In genomic region chr2:173256552-173256949, GRCm38 (mm10) we compare ENCODE assay signal across 16 mouse cellular contexts. TPM values are rescaled to one million over a fixed set of nuclear protein-coding genes. Genes with fewer than 3 reads are reported as not detected.
DNase-seq lines count a peak whose midpoint lies in the region; ATAC-seq lines count a peak whose summit lies in the region.
"Had no signal": no experiment of that assay in that cellular context is flagged by ENCODE, and none has a peak within 500 bp of the region (broad histone marks: within the 10 kb centered on the region; RNA-seq: fewer than 3 reads in every experiment).

No protein-coding gene starts in this region.

- H3K9ac ChIP-seq in heart, embryonic 16.5 days (ENCODE audit: low read length): no peak overlapping the region
- no peak overlapping the region for H3K9ac ChIP-seq in midbrain, embryonic 12.5 days (replicated peaks)
- no peak overlapping the region for H3K9ac ChIP-seq in midbrain, embryonic 16.5 days (ENCODE audit: low read depth, low read length)
- H3K9ac ChIP-seq in intestine, embryonic 14.5 days (ENCODE audit: low read length): no peak overlapping the region
- H3K9ac ChIP-seq in stomach, embryonic 16.5 days (ENCODE audit: low read length): 0 out of 2 replicates have a peak overlapping the region, but pooled peaks have one; percentile 33
- H3K9ac ChIP-seq: limb, embryonic 12.5 days; liver, embryonic 15.5 days had no signal

- no peaks in the 10 kb centered on the region for H3K27me3 ChIP-seq in heart, embryonic 16.5 days (ENCODE audit: control insufficient read depth, insufficient read depth, low read length)
- 0 out of 2 replicates have a peak, but pooled peaks cover 3% of the 10 kb centered on the region for H3K27me3 ChIP-seq in midbrain, embryonic 12.5 days
- H3K27me3 ChIP-seq in midbrain, embryonic 16.5 days (ENCODE audit: control insufficient read depth, insufficient read depth, low read depth, low read length): no peaks in the 10 kb centered on the region
- H3K27me3 ChIP-seq in intestine, embryonic 14.5 days (replicated peaks; ENCODE audit: control insufficient read depth, insufficient read depth, low read length): no peaks in the 10 kb centered on the region
- H3K27me3 ChIP-seq in stomach, embryonic 16.5 days (ENCODE audit: control insufficient read depth, insufficient read depth, low read length): no peaks in the 10 kb centered on the region
- H3K27me3 ChIP-seq: liver, embryonic 15.5 days had no signal

- H3K4me1 ChIP-seq in heart, embryonic 16.5 days (ENCODE audit: control insufficient read depth, insufficient read depth, low read length): peaks cover 97% of the 10 kb centered on the region
- H3K4me1 ChIP-seq in midbrain, embryonic 12.5 days: peaks cover 98% of the 10 kb centered on the region
- peaks cover 52% of the 10 kb centered on the region for H3K4me1 ChIP-seq in midbrain, embryonic 16.5 days (ENCODE audit: control insufficient read depth, insufficient read depth, low read length)
- H3K4me1 ChIP-seq in intestine, embryonic 14.5 days (replicated peaks; ENCODE audit: control insufficient read depth, insufficient read depth, low read length): peaks cover 89% of the 10 kb centered on the region
- peaks cover 95% of the 10 kb centered on the region for H3K4me1 ChIP-seq in stomach, embryonic 16.5 days (ENCODE audit: control insufficient read depth, insufficient read depth, low read length)
- H3K4me1 ChIP-seq: liver, embryonic 15.5 days had no signal

- H3K27ac ChIP-seq in heart, embryonic 16.5 days (ENCODE audit: low read length): 0 out of 2 replicates have a peak overlapping the region, but pooled peaks have one; percentile 80
- H3K27ac ChIP-seq in midbrain, embryonic 12.5 days (replicated peaks): 0 out of 2 replicates have a peak overlapping the region, but pooled peaks have one; percentile 15
- no peak overlapping the region for H3K27ac ChIP-seq in midbrain, embryonic 16.5 days (ENCODE audit: low read length)
- H3K27ac ChIP-seq in intestine, embryonic 14.5 days (ENCODE audit: low read depth): peak overlapping the region; percentile 73
- peak overlapping the region; percentile 90 for H3K27ac ChIP-seq in stomach, embryonic 16.5 days (ENCODE audit: low read length)
- H3K27ac ChIP-seq: liver, embryonic 15.5 days had no signal

- no peak overlapping the region for H3K4me2 ChIP-seq in heart, embryonic 16.5 days (ENCODE audit: low read depth, low read length)
- H3K4me2 ChIP-seq in midbrain, embryonic 12.5 days (replicated peaks): no peak overlapping the region
- H3K4me2 ChIP-seq in midbrain, embryonic 16.5 days (ENCODE audit: low read length): no peak overlapping the region
- no peak overlapping the region for H3K4me2 ChIP-seq in intestine, embryonic 14.5 days (ENCODE audit: low read length)
- H3K4me2 ChIP-seq in stomach, embryonic 16.5 days (ENCODE audit: low read depth, low read length): no peak overlapping the region
- H3K4me2 ChIP-seq: limb, embryonic 12.5 days; liver, embryonic 15.5 days had no signal

- no peaks in the 10 kb centered on the region for H3K9me3 ChIP-seq in heart, embryonic 16.5 days (replicated peaks; ENCODE audit: control insufficient read depth, low read length)
- H3K9me3 ChIP-seq in midbrain, embryonic 12.5 days: no peaks in the 10 kb centered on the region
- no peaks in the 10 kb centered on the region for H3K9me3 ChIP-seq in midbrain, embryonic 16.5 days (replicated peaks; ENCODE audit: control insufficient read depth, low read length, poor library complexity, severe bottlenecking)
- H3K9me3 ChIP-seq in intestine, embryonic 14.5 days (ENCODE audit: control insufficient read depth, low read length): no peaks in the 10 kb centered on the region
- no peaks in the 10 kb centered on the region for H3K9me3 ChIP-seq in stomach, embryonic 16.5 days (replicated peaks; ENCODE audit: control insufficient read depth, low read length)
- H3K9me3 ChIP-seq: limb, embryonic 12.5 days; liver, embryonic 15.5 days had no signal

- no peak for DNase-seq in heart, postnatal 14 days
- no peak for DNase-seq in intestine, embryonic 14.5 days (ENCODE audit: low spot score)
- DNase-seq: adrenal gland, postnatal 25 days; cerebellum, postnatal 14 days; kidney, adult 2 months; retina, postnatal 1 day had no signal

- H3K4me3 ChIP-seq in heart, embryonic 16.5 days (ENCODE audit: low read length): no peak overlapping the region
- H3K4me3 ChIP-seq in midbrain, embryonic 12.5 days: no peak overlapping the region
- H3K4me3 ChIP-seq in midbrain, embryonic 16.5 days (ENCODE audit: low read depth, low read length): no peak overlapping the region
- H3K4me3 ChIP-seq in intestine, embryonic 14.5 days (ENCODE audit: low read depth, low read length): no peak overlapping the region
- H3K4me3 ChIP-seq in stomach, embryonic 16.5 days (replicated peaks; ENCODE audit: low read length): no peak overlapping the region
- H3K4me3 ChIP-seq: limb, embryonic 12.5 days; liver, embryonic 15.5 days had no signal

- intact Hi-C loops in heart, postnatal 14 days (cut with DNase I): no loop called here

- no peaks in the 10 kb centered on the region for H3K36me3 ChIP-seq in heart, embryonic 16.5 days (ENCODE audit: control insufficient read depth, insufficient read depth)
- H3K36me3 ChIP-seq in midbrain, embryonic 12.5 days: no peaks in the 10 kb centered on the region
- H3K36me3 ChIP-seq in midbrain, embryonic 16.5 days (ENCODE audit: control insufficient read depth, insufficient read depth, low read length): no peaks in the 10 kb centered on the region
- H3K36me3 ChIP-seq in intestine, embryonic 14.5 days (ENCODE audit: control insufficient read depth, insufficient read depth, low read length): no peaks in the 10 kb centered on the region
- no peaks in the 10 kb centered on the region for H3K36me3 ChIP-seq in stomach, embryonic 16.5 days (ENCODE audit: control insufficient read depth, insufficient read depth, low read length)
- H3K36me3 ChIP-seq: limb, embryonic 12.5 days; liver, embryonic 15.5 days had no signal

- ATAC-seq in heart, embryonic 16.5 days (replicated peaks; ENCODE audit: extremely low read depth, insufficient read depth, low FRiP score): no peak
- no peak for ATAC-seq in midbrain, embryonic 12.5 days (ENCODE audit: low FRiP score, low read depth)
- ATAC-seq in midbrain, embryonic 16.5 days: no peak
- ATAC-seq in intestine, embryonic 14.5 days (replicated peaks; ENCODE audit: low FRiP score, low TSS enrichment, low read depth): peak; percentile 13; the same call in 1 of the 2 replicates
- ATAC-seq in stomach, embryonic 16.5 days (ENCODE audit: insufficient read depth, low FRiP score): no peak
- no peak for ATAC-seq in granulocyte monocyte progenitor cell, adult 5-6 weeks (replicated peaks; ENCODE audit: poor library complexity, severe bottlenecking)

- 57% methylated on average over 4 of the region's 4 CpGs for WGBS in heart, embryonic 16.5 days
- 83% methylated on average over 4 of the region's 4 CpGs for WGBS in midbrain, embryonic 12.5 days
- WGBS in midbrain, embryonic 16.5 days: 80% methylated on average over 4 of the region's 4 CpGs
- 60% methylated on average over 4 of the region's 4 CpGs for WGBS in intestine, embryonic 14.5 days
- WGBS in stomach, embryonic 16.5 days: 48% methylated on average over 4 of the region's 4 CpGs

RNA-seq across cellular contexts. Expression of gene Pmepa1, which starts 19.8 kb away (rescaled TPM):
- polyA plus RNA-seq in heart, embryonic 16.5 days (2015; fragmentation: Nextera tagmentation; extraction: Ambion mirVana): 4.1 and 4.3 TPM in 2 replicates
- 10 to 100 TPM; 32.4 to 32.5 TPM for total RNA-seq in heart, postnatal 14 days (2021)
- 4.6 and 4.8 TPM in 2 replicates for polyA plus RNA-seq in midbrain, embryonic 12.5 days (2016; fragmentation: Nextera tagmentation; extraction: Ambion mirVana)
- polyA plus RNA-seq in midbrain, embryonic 16.5 days (2015; fragmentation: Nextera tagmentation; extraction: Ambion mirVana): 3.4 and 4.5 TPM in 2 replicates
- polyA plus RNA-seq in intestine, embryonic 14.5 days (2014; fragmentation: Nextera tagmentation; extraction: Ambion mirVana): 10.4 and 12.0 TPM in 2 replicates
- polyA plus RNA-seq in stomach, embryonic 16.5 days (2015; fragmentation: Nextera tagmentation; extraction: Ambion mirVana): 7.2 and 7.4 TPM in 2 replicates
- 0.45 TPM in 1 of 2 replicates, not detected in the other for total RNA-seq in granulocyte monocyte progenitor cell, adult 5-6 weeks (2014; fragmentation: Nextera tagmentation)
- not detected in 2 replicates for total RNA-seq in granulocyte monocyte progenitor cell, adult 5-6 weeks (2017)
- total RNA-seq: MEL had no signal

RNA-seq across cellular contexts. Expression of gene Zbp1, which starts 37.8 kb away (rescaled TPM):
- polyA plus RNA-seq in heart, embryonic 16.5 days (2015; fragmentation: Nextera tagmentation; extraction: Ambion mirVana): 1.7 and 3.1 TPM in 2 replicates
- total RNA-seq in heart, postnatal 14 days (2021): under 1 TPM; 0.31 to 0.44 TPM
- 0.63 and 0.80 TPM in 2 replicates for polyA plus RNA-seq in midbrain, embryonic 12.5 days (2016; fragmentation: Nextera tagmentation; extraction: Ambion mirVana)
- polyA plus RNA-seq in midbrain, embryonic 16.5 days (2015; fragmentation: Nextera tagmentation; extraction: Ambion mirVana): 0.30 TPM in 1 of 2 replicates, not detected in the other
- 0.65 and 0.90 TPM in 2 replicates for polyA plus RNA-seq in intestine, embryonic 14.5 days (2014; fragmentation: Nextera tagmentation; extraction: Ambion mirVana)
- 0.70 and 1.0 TPM in 2 replicates for polyA plus RNA-seq in stomach, embryonic 16.5 days (2015; fragmentation: Nextera tagmentation; extraction: Ambion mirVana)
- 1.8 and 5.0 TPM in 2 replicates for total RNA-seq in granulocyte monocyte progenitor cell, adult 5-6 weeks (2014; fragmentation: Nextera tagmentation)
- 1.2 and 5.3 TPM in 2 replicates for total RNA-seq in granulocyte monocyte progenitor cell, adult 5-6 weeks (2017)
- total RNA-seq: left cerebral cortex, adult 18-20 months; MEL had no signal
- polyA plus RNA-seq: embryonic facial prominence, embryonic 11.5 days; limb, embryonic 12.5 days had no signal
